Mouse (Mus musculus): ENCODE results near the gene Nr1i3.

DNA sequence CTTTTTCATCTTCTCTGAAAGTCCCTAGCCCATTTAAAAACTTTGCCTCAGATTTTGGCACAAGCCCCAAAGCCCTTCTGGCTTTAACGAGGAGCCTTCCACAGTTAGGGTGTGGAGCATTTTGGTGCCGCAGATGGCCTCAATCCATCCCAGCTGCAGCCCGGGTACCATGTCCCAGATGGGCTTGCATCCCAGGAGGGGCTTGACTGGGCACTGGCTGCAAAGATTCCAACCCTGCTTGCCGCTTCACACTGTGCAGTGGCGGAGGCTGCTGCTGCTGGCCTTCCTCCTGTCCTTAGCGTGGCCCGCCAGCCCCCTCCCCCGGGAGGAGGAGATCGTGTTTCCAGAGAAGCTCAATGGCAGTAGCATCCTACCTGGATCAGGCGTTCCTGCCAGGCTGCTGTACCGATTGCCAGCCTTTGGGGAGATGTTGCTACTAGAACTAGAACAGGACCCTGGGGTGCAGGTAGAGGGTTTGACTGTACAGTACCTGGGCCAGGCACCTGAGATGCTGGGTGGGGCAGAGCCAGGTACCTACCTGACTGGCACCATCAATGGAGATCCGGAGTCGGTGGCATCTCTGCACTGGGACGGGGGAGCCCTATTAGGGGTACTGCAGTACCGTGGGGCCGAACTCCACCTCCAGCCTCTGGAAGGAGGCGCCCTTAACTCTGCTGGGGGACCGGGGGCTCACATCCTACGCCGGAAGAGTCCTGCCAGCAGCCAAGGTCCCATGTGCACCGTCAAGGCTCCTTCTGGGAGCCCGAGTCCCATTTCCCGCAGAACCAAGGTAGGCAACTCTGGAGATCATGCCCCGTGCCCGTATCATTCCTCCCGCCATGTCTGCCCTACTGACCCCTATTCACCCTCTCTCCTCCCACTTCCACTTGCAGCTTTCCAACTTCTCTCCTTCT lies 37.2 kb downstream of the Nr1i3 start, which contains the start of gene Ndufs2:
- no peak for TF ChIP-seq POLR2A (IDR thresholded peaks at IDR 0.05; ENCODE audit: control insufficient read depth, extremely low read depth, insufficient read depth, low read length, poor library complexity)
- no peak for TF ChIP-seq CTCF (IDR thresholded peaks at IDR 0.05; ENCODE audit: borderline replicate concordance, control insufficient read depth, extremely low read depth, insufficient read depth, low read length, poor library complexity)
